Mouse (Mus musculus): ENCODE results near the gene Mical2. TPM values are rescaled to one million over a fixed set of nuclear protein-coding genes. Genes with fewer than 3 reads are reported as not detected.

Mical2 gene
- polyA plus RNA-seq, 1 experiment from 2014 or later, result 11.7 TPM

DNA sequence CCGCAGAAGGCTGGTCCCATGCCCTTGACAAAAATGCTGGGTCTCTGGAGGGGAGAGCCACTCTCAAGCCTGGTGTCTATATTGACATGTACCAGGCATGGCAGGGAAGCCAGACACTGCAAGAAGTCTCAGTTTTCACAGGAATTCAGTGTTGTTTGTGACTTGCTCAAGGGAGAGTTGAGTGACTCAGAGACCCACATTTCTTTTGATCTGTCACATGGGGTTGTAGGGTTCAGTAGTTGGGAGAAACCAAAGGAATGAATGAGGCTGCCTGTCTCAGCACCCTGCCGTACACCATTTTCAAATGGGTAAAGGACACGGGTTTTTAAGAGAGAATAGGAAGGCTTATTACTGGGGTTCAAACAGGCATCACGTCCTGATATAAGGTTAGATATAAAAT lies 33.6 kb downstream of the Mical2 start:
- H3K27ac ChIP-seq (replicated peaks), result no peak overlapping the region
- no peaks in the 10 kb centered on the region for H3K9me3 ChIP-seq (replicated peaks)

DNA sequence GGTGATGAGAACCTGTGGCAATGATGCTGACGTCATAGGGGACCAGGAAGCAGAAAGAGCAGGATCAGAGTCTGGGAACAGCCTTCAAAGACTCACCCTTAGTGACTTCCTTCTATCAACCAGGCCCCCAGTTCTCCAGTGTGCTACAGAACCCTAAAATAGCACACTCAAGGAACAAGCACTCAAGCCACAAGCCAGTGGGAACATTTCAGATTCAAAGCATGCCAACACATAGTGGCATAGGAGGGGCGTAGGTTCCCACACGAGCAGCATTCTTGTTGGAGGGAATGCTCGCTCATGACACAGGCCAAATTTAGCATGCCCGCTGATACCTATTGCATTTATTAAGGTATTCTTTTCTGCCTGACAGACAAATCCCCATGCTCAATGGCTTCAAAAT lies 35.5 kb downstream of the Mical2 start:
- no peaks in the 10 kb centered on the region for H3K27me3 ChIP-seq
- no peaks in the 10 kb centered on the region for H3K4me1 ChIP-seq
- H3K4me3 ChIP-seq (replicated peaks), result no peak overlapping the region
- ATAC-seq (ENCODE audit: insufficient number of reproducible peaks, low FRiP score, low TSS enrichment, low read depth), result no peak
- H3K9me3 ChIP-seq (replicated peaks), result no peaks in the 10 kb centered on the region
- H3K36me3 ChIP-seq, result no peaks in the 10 kb centered on the region
- H3K4me2 ChIP-seq (replicated peaks), result no peak overlapping the region
- 0 out of 2 replicates have a peak overlapping the region, but pooled peaks have one; percentile 39 for H3K27ac ChIP-seq (replicated peaks)
- WGBS, result 76% methylated on average over 5 of the region's 5 CpGs
- no peak overlapping the region for H3K9ac ChIP-seq

More for the DNA sequence above, 33.6 kb downstream of the Mical2 start:
- 81% methylated on average over 4 of the region's 4 CpGs for WGBS
- no peak overlapping the region for H3K4me2 ChIP-seq (replicated peaks)
- no peak overlapping the region for H3K9ac ChIP-seq
- no peaks in the 10 kb centered on the region for H3K36me3 ChIP-seq
- ATAC-seq (ENCODE audit: insufficient number of reproducible peaks, low FRiP score, low TSS enrichment, low read depth), result no peak
- H3K4me1 ChIP-seq, result no peaks in the 10 kb centered on the region
- no peak overlapping the region for H3K4me3 ChIP-seq (replicated peaks)
- H3K27me3 ChIP-seq, result no peaks in the 10 kb centered on the region

DNA sequence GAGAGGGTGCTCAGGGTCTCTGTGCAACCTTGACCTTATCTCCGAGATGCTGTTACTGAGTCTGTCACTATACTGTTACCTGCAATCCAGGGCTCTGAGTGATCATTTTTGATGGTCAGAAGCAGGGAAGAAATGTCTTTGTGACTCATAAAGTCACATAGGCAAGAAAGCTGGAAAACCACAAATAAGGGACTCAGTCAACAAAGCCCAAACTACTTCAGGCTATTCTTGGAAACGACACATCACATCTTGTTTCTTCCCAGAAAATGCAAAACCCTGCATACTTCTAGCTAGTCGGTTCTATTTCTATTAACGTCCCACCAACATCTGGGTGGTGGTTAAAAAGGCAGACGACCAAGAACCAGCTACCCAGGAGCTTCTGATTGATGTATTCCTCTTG lies 41.6 kb downstream of the Mical2 start:
- H3K36me3 ChIP-seq, result no peaks in the 10 kb centered on the region
- no peaks in the 10 kb centered on the region for H3K9me3 ChIP-seq (replicated peaks)
- 60% methylated on average over 5 of the region's 5 CpGs for WGBS
- H3K27me3 ChIP-seq, result no peaks in the 10 kb centered on the region; the same call in 1 of the 2 replicates
- H3K4me3 ChIP-seq (replicated peaks), result no peak overlapping the region
- no peak overlapping the region for H3K4me2 ChIP-seq (replicated peaks)
- no peak for ATAC-seq (ENCODE audit: insufficient number of reproducible peaks, low FRiP score, low TSS enrichment, low read depth)
- H3K27ac ChIP-seq (replicated peaks), result no peak overlapping the region
- peaks cover 9% of the 10 kb centered on the region for H3K4me1 ChIP-seq
- no peak overlapping the region for H3K9ac ChIP-seq

DNA sequence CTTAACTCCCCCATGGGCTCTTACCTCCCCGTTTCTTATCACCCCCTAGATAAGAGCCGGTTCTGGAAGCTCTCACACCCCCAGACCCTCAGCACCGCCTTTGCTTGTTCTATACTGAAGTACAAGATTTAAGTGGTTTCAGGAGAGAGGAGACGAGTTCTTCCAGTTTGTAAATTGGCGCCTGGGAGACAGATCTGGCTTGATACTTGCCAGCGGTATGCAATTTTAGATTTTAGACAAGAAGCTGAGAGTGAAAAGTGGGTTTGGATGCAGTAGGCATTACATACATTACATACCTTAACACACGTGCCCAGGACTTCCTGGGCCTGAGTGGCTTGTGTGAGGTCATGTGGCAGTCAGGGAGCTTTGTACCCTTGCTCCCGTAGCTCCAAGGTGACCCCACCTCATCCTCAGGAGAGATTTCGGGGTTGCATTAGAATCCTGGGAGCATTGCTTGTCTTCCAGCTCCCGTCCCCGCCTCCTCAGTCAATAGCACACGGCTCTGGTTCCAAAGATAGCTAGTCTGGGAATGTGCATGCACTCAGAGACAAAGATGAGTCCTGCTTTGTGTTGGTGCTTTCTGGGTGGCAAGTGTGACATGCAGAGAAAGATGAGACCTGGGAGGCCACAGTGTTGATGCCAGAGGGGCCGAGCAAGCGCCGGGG lies 43.2 kb downstream of the Mical2 start:
- no peaks in the 10 kb centered on the region for H3K36me3 ChIP-seq
- peaks cover 23% of the 10 kb centered on the region for H3K4me1 ChIP-seq
- no peak overlapping the region for H3K9ac ChIP-seq
- H3K4me3 ChIP-seq (replicated peaks), result no peak overlapping the region
- H3K4me2 ChIP-seq (replicated peaks), result no peak overlapping the region
- H3K27me3 ChIP-seq, result no peaks in the 10 kb centered on the region; the same call in 1 of the 2 replicates
- WGBS, result 63% methylated on average over 15 of the region's 15 CpGs
- H3K27ac ChIP-seq (replicated peaks), result 0 out of 2 replicates have a peak overlapping the region, but pooled peaks have one; percentile 17
- no peak for ATAC-seq (ENCODE audit: insufficient number of reproducible peaks, low FRiP score, low TSS enrichment, low read depth)
- no peaks in the 10 kb centered on the region for H3K9me3 ChIP-seq (replicated peaks)

DNA sequence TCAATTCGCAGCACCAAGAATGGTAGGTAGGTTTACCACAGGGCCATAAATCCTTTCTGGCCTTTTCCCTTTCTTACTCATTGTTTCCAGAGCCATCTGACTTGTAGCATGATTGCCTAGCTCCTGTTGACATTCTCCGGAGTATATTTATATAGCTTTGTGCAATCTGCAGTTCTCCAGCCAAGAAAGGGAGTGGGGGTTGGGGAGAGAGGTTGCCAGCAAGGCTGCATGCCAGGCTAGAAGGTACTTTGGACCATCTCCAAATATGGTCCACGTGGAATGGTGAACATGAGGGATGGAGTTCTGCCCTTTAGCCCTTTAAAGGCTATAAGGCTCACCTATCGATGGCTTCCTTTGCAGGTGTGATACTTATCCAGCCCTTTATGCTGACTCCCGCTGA lies 45.2 kb downstream of the Mical2 start:
- H3K9me3 ChIP-seq (replicated peaks), result no peaks in the 10 kb centered on the region
- ATAC-seq (ENCODE audit: insufficient number of reproducible peaks, low FRiP score, low TSS enrichment, low read depth), result no peak
- no peak overlapping the region for H3K4me3 ChIP-seq (replicated peaks)
- peaks cover 34% of the 10 kb centered on the region for H3K4me1 ChIP-seq
- no peak overlapping the region for H3K9ac ChIP-seq
- H3K36me3 ChIP-seq, result no peaks in the 10 kb centered on the region
- H3K4me2 ChIP-seq (replicated peaks), result no peak overlapping the region
- H3K27me3 ChIP-seq, result no peaks in the 10 kb centered on the region; the same call in 1 of the 2 replicates
- 72% methylated on average over 5 of the region's 5 CpGs for WGBS
- H3K27ac ChIP-seq (replicated peaks), result no peak overlapping the region

DNA sequence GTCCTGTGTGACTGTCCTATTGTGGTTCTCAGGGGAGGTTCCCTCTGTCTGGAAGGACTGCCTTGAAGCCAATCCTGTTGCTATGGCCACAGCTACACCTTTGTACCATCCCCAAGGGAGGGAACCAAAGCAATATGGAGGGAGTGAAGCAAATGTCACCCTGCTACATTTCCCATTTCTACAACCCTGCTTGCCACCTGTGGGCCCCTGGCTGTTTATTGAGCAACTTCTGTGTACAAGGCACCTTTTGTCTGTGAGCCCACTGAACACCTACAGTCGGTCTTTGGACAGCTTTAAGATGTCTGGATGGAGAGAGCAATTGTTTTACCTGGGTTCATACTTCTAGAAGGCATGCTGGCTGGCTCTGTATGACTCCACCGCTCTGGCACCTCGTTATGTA lies 46.0 kb downstream of the Mical2 start:
- Histone ChIP-seq H3K4me3 (replicated peaks) (no peak overlapping the region), H3K36me3 (no peaks in the 10 kb centered on the region), H3K9me3 (replicated peaks) (no peaks in the 10 kb centered on the region), H3K4me1 (peaks cover 34% of the 10 kb centered on the region), H3K4me2 (replicated peaks) (no peak overlapping the region), H3K27me3 (no peaks in the 10 kb centered on the region; the same call in 1 of the 2 replicates), H3K27ac (replicated peaks) (no peak overlapping the region), H3K9ac (no peak overlapping the region)
- 86% methylated on average over 3 of the region's 3 CpGs for WGBS
- no peak for ATAC-seq (ENCODE audit: insufficient number of reproducible peaks, low FRiP score, low TSS enrichment, low read depth)

DNA sequence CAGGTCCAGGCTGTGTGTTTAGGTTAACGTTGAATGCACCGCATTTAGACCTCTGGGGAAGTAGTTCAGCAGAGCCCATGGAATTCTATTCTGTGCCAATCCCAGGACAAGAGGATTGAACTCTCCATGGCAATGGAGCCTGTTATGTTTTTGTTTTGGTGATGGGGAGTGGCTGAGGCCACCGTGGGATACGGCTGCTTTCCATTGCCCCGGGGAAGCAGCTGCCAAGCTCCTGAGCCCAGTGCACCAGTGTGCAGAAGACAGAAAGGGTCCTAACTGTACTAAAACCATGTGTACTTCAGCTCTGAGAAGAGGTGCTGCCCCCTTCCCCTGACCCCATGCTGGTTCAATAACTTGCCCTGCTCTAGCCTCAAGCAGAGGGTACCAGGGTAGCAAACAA lies 47.0 kb downstream of the Mical2 start:
- H3K4me3 ChIP-seq (replicated peaks), result no peak overlapping the region
- no peaks in the 10 kb centered on the region; the same call in 1 of the 2 replicates for H3K27me3 ChIP-seq
- no peak overlapping the region for H3K27ac ChIP-seq (replicated peaks)
- no peaks in the 10 kb centered on the region for H3K36me3 ChIP-seq
- no peak for ATAC-seq (ENCODE audit: insufficient number of reproducible peaks, low FRiP score, low TSS enrichment, low read depth)
- no peaks in the 10 kb centered on the region for H3K9me3 ChIP-seq (replicated peaks)
- H3K4me2 ChIP-seq (replicated peaks), result no peak overlapping the region
- H3K4me1 ChIP-seq, result peaks cover 34% of the 10 kb centered on the region
- whole genome bisulfite sequencing, result 32% methylated on average over 5 of the region's 5 CpGs
- H3K9ac ChIP-seq, result no peak overlapping the region

DNA sequence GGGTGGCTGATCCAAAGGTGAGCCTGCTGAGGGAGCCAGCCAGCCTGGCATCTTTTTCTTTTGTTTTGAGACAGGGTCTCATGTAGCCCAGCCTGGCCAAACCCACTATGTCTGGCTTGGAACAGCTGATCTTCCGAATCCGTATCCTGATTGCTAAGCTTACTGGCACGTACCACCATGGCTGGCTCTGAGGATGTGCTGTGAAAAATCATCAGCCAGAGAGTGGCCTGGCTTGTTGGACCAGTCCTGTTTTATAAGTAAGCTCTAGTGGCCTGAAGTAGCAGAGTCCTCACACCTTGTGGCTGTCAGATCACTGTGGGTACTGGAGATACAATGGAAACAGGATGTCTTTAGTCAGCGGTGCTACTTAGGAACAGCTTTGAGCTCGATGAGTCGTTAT lies 47.8 kb downstream of the Mical2 start:
- no peak overlapping the region for H3K4me3 ChIP-seq (replicated peaks)
- no peaks in the 10 kb centered on the region for H3K36me3 ChIP-seq
- H3K9ac ChIP-seq, result no peak overlapping the region
- WGBS, result 58% methylated on average over 6 of the region's 6 CpGs
- H3K4me1 ChIP-seq, result peaks cover 36% of the 10 kb centered on the region
- no peak overlapping the region for H3K4me2 ChIP-seq (replicated peaks)
- no peak overlapping the region for H3K27ac ChIP-seq (replicated peaks)
- H3K9me3 ChIP-seq (replicated peaks), result no peaks in the 10 kb centered on the region
- no peaks in the 10 kb centered on the region; the same call in 1 of the 2 replicates for H3K27me3 ChIP-seq
- no peak for ATAC-seq (ENCODE audit: insufficient number of reproducible peaks, low FRiP score, low TSS enrichment, low read depth)

DNA sequence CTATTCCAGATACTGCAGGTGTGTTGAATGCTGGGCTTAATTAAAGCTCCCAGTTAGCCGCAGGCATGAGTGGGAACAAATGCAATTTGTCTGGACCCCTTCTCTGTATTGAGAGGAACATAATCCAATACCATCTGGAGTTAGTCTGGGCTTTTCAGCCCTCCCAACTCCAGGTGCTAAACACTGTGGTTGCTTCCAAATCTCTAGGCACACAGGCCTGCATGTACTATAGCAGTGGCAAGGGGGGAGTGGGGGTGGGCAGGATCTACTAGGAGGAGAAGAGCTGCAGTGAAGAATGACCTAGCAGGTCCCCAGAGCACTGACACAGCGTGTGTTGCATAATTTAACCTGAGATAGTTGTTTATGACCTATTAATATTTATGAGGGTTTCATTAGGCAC lies 49.0 kb downstream of the Mical2 start:
- Histone ChIP-seq H3K27me3 (no peaks in the 10 kb centered on the region; the same call in 1 of the 2 replicates), H3K4me3 (replicated peaks) (no peak overlapping the region), H3K4me2 (replicated peaks) (no peak overlapping the region), H3K9ac (no peak overlapping the region), H3K27ac (replicated peaks) (no peak overlapping the region), H3K9me3 (replicated peaks) (no peaks in the 10 kb centered on the region), H3K36me3 (no peaks in the 10 kb centered on the region), H3K4me1 (peaks cover 31% of the 10 kb centered on the region)
- WGBS, result 48% methylated on average over 2 of the region's 2 CpGs
- ATAC-seq (ENCODE audit: insufficient number of reproducible peaks, low FRiP score, low TSS enrichment, low read depth), result peak; percentile 6; the same call in 1 of the 2 replicates

DNA sequence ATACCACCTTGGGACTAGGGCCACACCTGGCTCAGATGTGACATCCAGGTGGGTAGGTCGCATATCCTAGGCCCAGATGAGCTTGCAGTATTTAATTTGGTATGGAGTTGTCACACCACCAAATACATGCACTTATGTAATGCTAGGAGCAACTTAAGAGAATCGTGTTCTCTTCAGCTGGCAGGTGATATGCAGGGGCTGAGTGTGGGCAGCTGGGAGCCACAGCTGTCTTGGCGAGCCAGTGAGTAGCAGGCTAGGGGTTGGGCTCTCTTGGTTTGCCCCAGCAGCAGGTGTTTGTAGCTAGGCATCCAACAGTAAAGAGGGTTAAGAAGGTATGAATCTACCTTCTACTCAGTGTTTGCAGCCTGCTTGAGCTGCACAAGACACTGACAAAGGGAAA lies 49.4 kb downstream of the Mical2 start:
- Histone ChIP-seq H3K4me3 (replicated peaks) (no peak overlapping the region), H3K36me3 (no peaks in the 10 kb centered on the region), H3K27me3 (no peaks in the 10 kb centered on the region; the same call in 1 of the 2 replicates), H3K27ac (replicated peaks) (no peak overlapping the region), H3K4me1 (peaks cover 28% of the 10 kb centered on the region), H3K9me3 (replicated peaks) (no peaks in the 10 kb centered on the region), H3K4me2 (replicated peaks) (no peak overlapping the region), H3K9ac (no peak overlapping the region)
- ATAC-seq (ENCODE audit: insufficient number of reproducible peaks, low FRiP score, low TSS enrichment, low read depth), result no peak
- WGBS, result 68% methylated on average over 3 of the region's 3 CpGs

DNA sequence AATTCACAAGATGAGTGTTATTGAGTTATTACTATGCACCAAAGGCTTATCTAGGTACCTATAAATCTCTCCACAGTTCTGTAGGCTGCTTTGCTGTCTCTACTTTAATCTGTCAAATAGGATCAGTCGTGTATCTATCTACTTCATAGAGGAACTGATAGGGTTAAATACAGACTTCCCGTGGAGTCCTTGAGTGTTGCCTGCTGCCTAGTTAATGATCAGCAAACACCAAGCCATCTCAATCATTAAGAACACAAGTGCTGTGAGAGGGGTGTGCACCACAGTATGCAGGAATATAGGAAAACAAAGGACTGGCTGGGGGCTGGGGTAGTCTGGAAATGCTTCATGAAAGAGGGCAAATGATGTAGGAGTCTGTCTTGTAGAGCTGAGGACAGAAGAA lies 50.2 kb downstream of the Mical2 start:
- H3K4me1 ChIP-seq, result peaks cover 28% of the 10 kb centered on the region
- no peak overlapping the region for H3K9ac ChIP-seq
- no peaks in the 10 kb centered on the region for H3K9me3 ChIP-seq (replicated peaks)
- H3K27me3 ChIP-seq, result no peaks in the 10 kb centered on the region; the same call in 1 of the 2 replicates
- no peak overlapping the region for H3K27ac ChIP-seq (replicated peaks)
- 45% methylated on average over 2 of the region's 2 CpGs for WGBS
- H3K4me3 ChIP-seq (replicated peaks), result no peak overlapping the region
- no peaks in the 10 kb centered on the region for H3K36me3 ChIP-seq
- H3K4me2 ChIP-seq (replicated peaks), result no peak overlapping the region
- ATAC-seq (ENCODE audit: insufficient number of reproducible peaks, low FRiP score, low TSS enrichment, low read depth), result no peak

DNA sequence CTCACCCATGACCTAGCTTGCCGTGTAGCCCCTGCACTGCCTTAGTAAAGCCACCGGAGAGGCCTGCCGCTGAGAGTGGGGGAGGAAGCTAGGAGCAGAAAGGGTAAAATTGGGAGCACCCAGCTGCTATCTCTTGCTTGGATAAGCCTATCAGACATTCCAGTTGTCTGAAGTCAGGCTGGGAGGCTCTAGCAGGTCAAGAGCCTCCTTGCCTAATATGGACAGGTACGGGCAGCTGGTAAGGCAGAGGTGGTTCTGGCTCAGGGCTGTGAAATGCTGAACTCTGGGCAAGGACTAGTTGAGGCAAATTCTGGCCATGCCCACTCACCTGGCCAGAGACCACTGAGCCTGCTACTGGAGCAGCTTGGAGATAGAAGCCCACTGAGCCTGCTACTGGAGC lies 51.2 kb downstream of the Mical2 start:
- Histone ChIP-seq H3K9ac (no peak overlapping the region), H3K4me1 (peaks cover 28% of the 10 kb centered on the region), H3K9me3 (replicated peaks) (no peaks in the 10 kb centered on the region), H3K36me3 (no peaks in the 10 kb centered on the region), H3K4me3 (replicated peaks) (no peak overlapping the region), H3K27me3 (no peaks in the 10 kb centered on the region), H3K4me2 (replicated peaks) (no peak overlapping the region), H3K27ac (replicated peaks) (no peak overlapping the region)
- WGBS, result 84% methylated on average over 4 of the region's 4 CpGs
- no peak for ATAC-seq (ENCODE audit: insufficient number of reproducible peaks, low FRiP score, low TSS enrichment, low read depth)
